Mouse (Mus musculus) olfactory bulb, adult 2 months (tissue): ENCODE results near the gene Ralbp1.

Source experiments
- CTCF ChIP-seq: fragments of 200-500 bp; IDR thresholded peaks from 2 replicates; pipeline ENCODE4 v1.5.1; 2012; ENCODE audit warnings: low read depth, mild to moderate bottlenecking, low read length, moderate library complexity; ENCODE audit not compliant: insufficient read depth
- POLR2A ChIP-seq: fragments of 200-500 bp; IDR thresholded peaks from 2 replicates; pipeline ENCODE4 v1.6.1; 2012; ENCODE audit warnings: mild to moderate bottlenecking, low read depth, low read length, moderate library complexity; ENCODE audit not compliant: insufficient read depth

- TF ChIP-seq POLR2A (no peak), CTCF (no peak)
Observed at GRCm38 (mm10) chr17:65916135-65916668, 30.6 kb upstream of the Ralbp1 start.
